Mouse (Mus musculus): ENCODE measurements around the gene Fbxo42. TPM values are rescaled to one million over a fixed set of nuclear protein-coding genes. Genes with fewer than 3 reads are reported as not detected.

Fbxo42 gene
- total RNA-seq, 2 experiments from 2014 or later, result 14.7 to 15.6 TPM

- intact Hi-C loops (cut with DNase I), result no loop called here
- peak; percentile 46 to 80 for DNase-seq
These were observed 97.3 kb downstream of the Fbxo42 start for GRCm38 (mm10) chr4:141244931-141245425.

- DNase-seq, result peak in 1 of 2 experiments; percentile 35
- intact Hi-C loops (cut with DNase I), result no loop called here
These were observed 98.6 kb downstream of the Fbxo42 start for GRCm38 (mm10) chr4:141246089-141246997.

- DNase-seq, result no peak
- intact Hi-C loops (cut with DNase I), result no loop called here
These were observed 99.3 kb downstream of the Fbxo42 start for GRCm38 (mm10) chr4:141246998-141247350.

- intact Hi-C loops (cut with DNase I), result no loop called here
- peak; percentile 52 to 58 for DNase-seq
These were observed 100.3 kb downstream of the Fbxo42 start for GRCm38 (mm10) chr4:141247776-141248613.

- DNase-seq, result no peak
- intact Hi-C loops (cut with DNase I), result no loop called here
These were observed 100.9 kb downstream of the Fbxo42 start for GRCm38 (mm10) chr4:141248614-141248978.

GRCm38 (mm10) chr4:141249383-141249782 lies 101.7 kb downstream of the Fbxo42 start:
- intact Hi-C loops (cut with DNase I), result no loop called here
- DNase-seq, result no peak

GRCm38 (mm10) chr4:141251071-141251470 lies 103.4 kb downstream of the Fbxo42 start:
- intact Hi-C loops (cut with DNase I), result no loop called here
- DNase-seq, result peak; percentile 67 to 81

- intact Hi-C loops (cut with DNase I), result no loop called here
These were observed 104.9 kb downstream of the Fbxo42 start for GRCm38 (mm10) chr4:141252641-141253040.

More at GRCm38 (mm10) chr4:141252641-141253040, 104.9 kb downstream of the Fbxo42 start:
- no peak for DNase-seq

Other genes with a start within 250 kb of the Fbxo42 start
- gene Padi2, start 241.6 kb upstream of the Fbxo42 start, total RNA-seq (2021), result 1 to 10 TPM in 1 of 2 experiments, under 1 TPM in 1; 0.65 to 1.1 TPM
- 100 to 1,000 TPM; 725 to 746 TPM for gene Sdhb, start 186.7 kb upstream of the Fbxo42 start, total RNA-seq (2021)
- 10 to 100 TPM; 20.0 to 24.7 TPM for gene Atp13a2, start 161.0 kb upstream of the Fbxo42 start, total RNA-seq (2021)
- 10 to 100 TPM; 47.6 to 53.7 TPM for gene Mfap2, start 137.5 kb upstream of the Fbxo42 start, total RNA-seq (2021)
- gene Crocc, start 87.4 kb upstream of the Fbxo42 start, total RNA-seq (2021), result 1 to 10 TPM; 7.0 to 7.4 TPM
- 10 to 100 TPM; 33.3 to 34.3 TPM for gene Necap2, start 69.6 kb upstream of the Fbxo42 start, total RNA-seq (2021)
- not detected for gene Spata21, start 59.6 kb upstream of the Fbxo42 start, total RNA-seq (2021)
- 100 to 1,000 TPM in 1 of 2 experiments, 10 to 100 TPM in 1; 92.4 to 108 TPM for gene Szrd1, start 8.1 kb upstream of the Fbxo42 start, total RNA-seq (2021)
- 1 to 10 TPM; 1.0 to 1.2 TPM for gene Rsg1, start 66.0 kb downstream of the Fbxo42 start, total RNA-seq (2021)
- 10 to 100 TPM; 11.6 to 14.7 TPM for gene Arhgef19, start 91.6 kb downstream of the Fbxo42 start, total RNA-seq (2021)
- 1 to 10 TPM; 8.1 TPM for gene Epha2, start 153.3 kb downstream of the Fbxo42 start, total RNA-seq (2021)
- 1 to 10 TPM in 1 of 2 experiments, under 1 TPM in 1; 0.94 to 2.9 TPM for gene Fam131c, start 220.3 kb downstream of the Fbxo42 start, total RNA-seq (2021)